Mouse (Mus musculus) hindbrain, embryonic 12.5 days (tissue): ENCODE measurements around the gene Aip. TPM values are rescaled to one million over a fixed set of nuclear protein-coding genes. Genes with fewer than 3 reads are reported as not detected.

Experiments
- ATAC-seq: fragments of 200-750 bp; cut with Nextera tagmentation; 2 replicates; pipeline ENCODE4 v1.8.0; 2017; ENCODE audit warnings: moderate TSS enrichment; ENCODE audit not compliant: low FRiP score
- H3K27ac ChIP-seq: fragments of 300-500 bp; sonication (generic); 2 replicates; pipeline ENCODE4 v1.5.1; 2016; ENCODE audit warnings: mild to moderate bottlenecking
- H3K27me3 ChIP-seq: fragments of 300-500 bp; sonication (generic); 2 replicates; pipeline ENCODE4 v1.6.1; 2016; ENCODE audit warnings: mild to moderate bottlenecking
- H3K36me3 ChIP-seq: fragments of 300-500 bp; sonication (generic); 2 replicates; pipeline ENCODE4 v1.6.1; 2016; ENCODE audit warnings: mild to moderate bottlenecking
- H3K4me1 ChIP-seq: fragments of 300-500 bp; sonication (generic); 2 replicates; pipeline ENCODE4 v1.6.1; 2016
- H3K4me2 ChIP-seq: fragments of 300-500 bp; sonication (generic); replicated peaks from 2 replicates; pipeline ENCODE4 v1.6.1; 2016; ENCODE audit warnings: mild to moderate bottlenecking
- H3K4me3 ChIP-seq: fragments of 300-500 bp; sonication (generic); 2 replicates; pipeline ENCODE4 v1.5.1; 2016; ENCODE audit warnings: mild to moderate bottlenecking
- H3K9ac ChIP-seq: fragments of 300-500 bp; sonication (generic); 2 replicates; pipeline ENCODE4 v1.6.1; 2016; ENCODE audit warnings: mild to moderate bottlenecking, moderate library complexity
- H3K9me3 ChIP-seq: fragments of 300-500 bp; sonication (generic); replicated peaks from 2 replicates; pipeline ENCODE4 v1.6.1; 2016; ENCODE audit warnings: mild to moderate bottlenecking
- WGBS: fragments of 180-500 bp; shearing (Covaris S2); methylation state at CpG from one replicate; pipeline ENCODE4 v1.1.7; 2016; 5-methylcytosine and 5-hydroxymethylcytosine counted together
- polyA plus RNA-seq: library from polyadenylated mRNA; unstranded; fragments of >200 nt; fragmentation: Nextera tagmentation; extraction: Ambion mirVana; gene quantifications from 2 replicates; pipeline ENCODE4 v1.2.1, GENCODE M21; 2016

Gene Aip
- polyA plus RNA-seq, 1 experiment from 2014 or later, result 71.3 TPM

GRCm38 (mm10) chr19:4102049-4102448, 23.6 kb downstream of the Aip start:
- H3K36me3 ChIP-seq, result no peaks in the 10 kb centered on the region
- H3K27ac ChIP-seq, result no peak overlapping the region
- peaks cover 43% of the 10 kb centered on the region for H3K27me3 ChIP-seq
- ATAC-seq, result no peak
- H3K4me3 ChIP-seq, result no peak overlapping the region
- WGBS, result 67% methylated on average over 2 of the region's 2 CpGs
- no peak overlapping the region for H3K9ac ChIP-seq
- H3K9me3 ChIP-seq, result no peaks in the 10 kb centered on the region
- peak overlapping the region; percentile 69; the same call in 1 of the 2 replicates for H3K4me2 ChIP-seq
- peaks cover 43% of the 10 kb centered on the region for H3K4me1 ChIP-seq

GRCm38 (mm10) chr19:4101466-4101865, 24.2 kb downstream of the Aip start:
- no peak for ATAC-seq
- H3K9ac ChIP-seq, result peak overlapping the region; percentile 68
- H3K4me1 ChIP-seq, result peaks cover 45% of the 10 kb centered on the region
- peak overlapping the region; percentile 69 for H3K4me2 ChIP-seq
- H3K27ac ChIP-seq, result no peak overlapping the region
- H3K36me3 ChIP-seq, result no peaks in the 10 kb centered on the region
- no peaks in the 10 kb centered on the region for H3K9me3 ChIP-seq
- 58% methylated on average over 6 of the region's 6 CpGs for WGBS
- peaks cover 43% of the 10 kb centered on the region for H3K27me3 ChIP-seq
- peak overlapping the region; percentile 50 for H3K4me3 ChIP-seq

- Histone ChIP-seq H3K4me3 (peak overlapping the region; percentile 50), H3K27ac (peak overlapping the region; percentile 45; the same call in 1 of the 2 replicates), H3K4me1 (peaks cover 49% of the 10 kb centered on the region), H3K9ac (peak overlapping the region; percentile 68), H3K27me3 (peaks cover 43% of the 10 kb centered on the region), H3K9me3 (no peaks in the 10 kb centered on the region), H3K4me2 (peak overlapping the region; percentile 69), H3K36me3 (no peaks in the 10 kb centered on the region)
- 1% methylated on average over 52 of the region's 52 CpGs for WGBS
- 0 out of 2 replicates have a peak, but pooled peaks have one; percentile 0 for ATAC-seq
Measured at GRCm38 (mm10) chr19:4100718-4101261, 24.9 kb downstream of the Aip start.

GRCm38 (mm10) chr19:4099837-4100717, 25.6 kb downstream of the Aip start, which contains the start of gene Pitpnm1:
Gene Pitpnm1 (plus strand): TSS chr19:4099998.
- H3K27ac ChIP-seq, result peak within 1 kb of the TSS; percentile 45; the same call in 1 of the 2 replicates
- H3K9ac ChIP-seq, result peak within 1 kb of the TSS; percentile 68
- 1% methylated on average over 53 of the region's 53 CpGs for WGBS
- H3K4me2 ChIP-seq, result peak within 1 kb of the TSS; percentile 69
- H3K36me3 ChIP-seq, result no peaks in the 10 kb centered on the region
- H3K27me3 ChIP-seq, result peaks cover 43% of the 10 kb centered on the region
- H3K9me3 ChIP-seq, result no peaks in the 10 kb centered on the region
- ATAC-seq, result no peak
- H3K4me3 ChIP-seq, result peak within 1 kb of the TSS; percentile 50
- H3K4me1 ChIP-seq, result peaks cover 49% of the 10 kb centered on the region

- Histone ChIP-seq H3K4me1 (peaks cover 49% of the 10 kb centered on the region), H3K4me2 (0 out of 2 replicates have a peak overlapping the region, but pooled peaks have one; percentile 69), H3K4me3 (peak overlapping the region; percentile 50; the same call in 1 of the 2 replicates), H3K27ac (no peak overlapping the region), H3K9ac (no peak overlapping the region), H3K9me3 (no peaks in the 10 kb centered on the region), H3K36me3 (no peaks in the 10 kb centered on the region), H3K27me3 (peaks cover 43% of the 10 kb centered on the region)
- WGBS, result 11% methylated on average over 9 of the region's 9 CpGs
- no peak for ATAC-seq
Measured at GRCm38 (mm10) chr19:4099056-4099455, 26.6 kb downstream of the Aip start.

GRCm38 (mm10) chr19:4098426-4098825, 27.2 kb downstream of the Aip start:
- H3K36me3 ChIP-seq, result no peaks in the 10 kb centered on the region
- H3K4me2 ChIP-seq, result no peak overlapping the region
- no peak for ATAC-seq
- no peaks in the 10 kb centered on the region for H3K9me3 ChIP-seq
- H3K4me3 ChIP-seq, result no peak overlapping the region
- peaks cover 40% of the 10 kb centered on the region for H3K27me3 ChIP-seq
- 82% methylated on average over 13 of the region's 13 CpGs for WGBS
- H3K4me1 ChIP-seq, result peaks cover 48% of the 10 kb centered on the region
- H3K27ac ChIP-seq, result no peak overlapping the region
- H3K9ac ChIP-seq, result no peak overlapping the region

GRCm38 (mm10) chr19:4097441-4097825, 28.2 kb downstream of the Aip start:
- Histone ChIP-seq H3K36me3 (no peaks in the 10 kb centered on the region), H3K4me3 (peak overlapping the region; percentile 55), H3K4me2 (peak overlapping the region; percentile 65), H3K27me3 (peaks cover 30% of the 10 kb centered on the region), H3K9ac (peak overlapping the region; percentile 39), H3K9me3 (no peaks in the 10 kb centered on the region), H3K27ac (peak overlapping the region; percentile 45; the same call in 1 of the 2 replicates), H3K4me1 (peaks cover 45% of the 10 kb centered on the region)
- no peak; the same call in 1 of the 2 replicates for ATAC-seq
- 3% methylated on average over 21 of the region's 21 CpGs for WGBS

- H3K4me3 ChIP-seq, result peak within 1 kb of the TSS; percentile 55
- H3K27ac ChIP-seq, result peak within 1 kb of the TSS; percentile 89
- peak within 1 kb of the TSS; percentile 55 for H3K9ac ChIP-seq
- H3K27me3 ChIP-seq, result peaks cover 24% of the 10 kb centered on the region
- peak within 1 kb of the TSS; percentile 65 for H3K4me2 ChIP-seq
- ATAC-seq, result peak; percentile 94
- peaks cover 45% of the 10 kb centered on the region for H3K4me1 ChIP-seq
- H3K36me3 ChIP-seq, result no peaks in the 10 kb centered on the region
- no peaks in the 10 kb centered on the region for H3K9me3 ChIP-seq
- under 1% methylated on average over 65 of the region's 65 CpGs for WGBS
Measured at GRCm38 (mm10) chr19:4096642-4097440, 28.8 kb downstream of the Aip start, which contains the start of gene Cdk2ap2. Gene Cdk2ap2 (plus strand): TSS chr19:4097182.

- peaks cover 14% of the 10 kb centered on the region for H3K27me3 ChIP-seq
- H3K4me2 ChIP-seq, result peak overlapping the region; percentile 65; the same call in 1 of the 2 replicates
- no peak overlapping the region for H3K4me3 ChIP-seq
- H3K9me3 ChIP-seq, result no peaks in the 10 kb centered on the region
- H3K27ac ChIP-seq, result no peak overlapping the region
- H3K36me3 ChIP-seq, result no peaks in the 10 kb centered on the region
- no peak overlapping the region for H3K9ac ChIP-seq
- WGBS, result 68% methylated on average over 3 of the region's 3 CpGs
- H3K4me1 ChIP-seq, result peaks cover 37% of the 10 kb centered on the region
- ATAC-seq, result no peak
Measured at GRCm38 (mm10) chr19:4095802-4096201, 29.9 kb downstream of the Aip start.

GRCm38 (mm10) chr19:4094774-4095303, 30.8 kb downstream of the Aip start:
- H3K4me3 ChIP-seq, result no peak overlapping the region
- H3K36me3 ChIP-seq, result no peaks in the 10 kb centered on the region
- no peak overlapping the region for H3K9ac ChIP-seq
- H3K27me3 ChIP-seq, result peaks cover 4% of the 10 kb centered on the region; the same call in 1 of the 2 replicates
- no peak for ATAC-seq
- H3K27ac ChIP-seq, result no peak overlapping the region
- no peaks in the 10 kb centered on the region for H3K9me3 ChIP-seq
- no peak overlapping the region for H3K4me2 ChIP-seq
- H3K4me1 ChIP-seq, result peaks cover 27% of the 10 kb centered on the region
- WGBS, result 75% methylated on average over 5 of the region's 5 CpGs

GRCm38 (mm10) chr19:4094348-4094747, 31.3 kb downstream of the Aip start:
- no peak for ATAC-seq
- H3K4me2 ChIP-seq, result no peak overlapping the region
- H3K4me3 ChIP-seq, result no peak overlapping the region
- H3K4me1 ChIP-seq, result peaks cover 22% of the 10 kb centered on the region
- H3K27ac ChIP-seq, result no peak overlapping the region
- H3K9me3 ChIP-seq, result no peaks in the 10 kb centered on the region
- H3K9ac ChIP-seq, result no peak overlapping the region
- no peaks in the 10 kb centered on the region for H3K36me3 ChIP-seq
- 80% methylated on average over 3 of the region's 3 CpGs for WGBS
- no peaks in the 10 kb centered on the region for H3K27me3 ChIP-seq
